In the genomic region with DNA sequence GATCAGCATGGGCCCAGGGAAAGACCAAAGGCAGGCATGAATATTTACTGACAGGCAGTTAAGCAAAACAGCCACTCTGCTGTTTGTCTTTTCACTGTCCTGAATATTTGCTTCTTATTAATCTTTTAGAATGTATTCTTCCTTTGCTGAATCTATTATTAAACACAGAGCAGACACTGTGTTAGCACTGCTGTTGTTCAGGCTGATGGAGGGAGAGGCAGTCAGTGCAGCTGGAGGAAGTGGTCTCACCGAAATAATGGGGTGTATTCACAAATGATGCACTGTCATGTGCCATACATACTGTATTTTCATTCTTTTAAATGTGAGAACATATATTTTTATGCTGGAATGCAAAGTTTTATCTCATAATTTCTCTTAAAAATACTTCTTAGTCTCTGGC, we compare ENCODE assay signal across 24 mouse cellular contexts.
"Had no signal": no experiment of that assay in that cellular context is flagged by ENCODE, and none has a peak within 500 bp of the region (broad histone marks: within the 10 kb centered on the region; RNA-seq: fewer than 3 reads in every experiment).

No protein-coding gene starts in this region.

- H3K4me1 ChIP-seq: heart, embryonic 13.5 days; heart, embryonic 15.5 days; hindbrain, embryonic 13.5 days; hindbrain, embryonic 15.5 days; limb, embryonic 13.5 days; limb, embryonic 15.5 days had no signal

- H3K36me3 ChIP-seq: heart, embryonic 13.5 days; heart, embryonic 15.5 days; hindbrain, embryonic 13.5 days; hindbrain, embryonic 15.5 days; limb, embryonic 13.5 days; limb, embryonic 15.5 days had no signal

- H3K9ac ChIP-seq: forebrain, postnatal 0 days; heart, embryonic 13.5 days; heart, embryonic 15.5 days; hindbrain, embryonic 13.5 days; hindbrain, embryonic 15.5 days; limb, embryonic 13.5 days; limb, embryonic 15.5 days had no signal

- H3K27me3 ChIP-seq: heart, embryonic 13.5 days; heart, embryonic 15.5 days; hindbrain, embryonic 13.5 days; hindbrain, embryonic 15.5 days; limb, embryonic 13.5 days; limb, embryonic 15.5 days had no signal

- H3K9me3 ChIP-seq: heart, embryonic 13.5 days; heart, embryonic 15.5 days; hindbrain, embryonic 13.5 days; hindbrain, embryonic 15.5 days; limb, embryonic 13.5 days; limb, embryonic 15.5 days had no signal

- ATAC-seq: forebrain, postnatal 0 days; hindbrain, postnatal 0 days; intestine, embryonic 16.5 days had no signal

- H3K4me3 ChIP-seq: heart, adult 2 months; heart, embryonic 13.5 days; heart, embryonic 15.5 days; hindbrain, embryonic 13.5 days; hindbrain, embryonic 15.5 days; layer of hippocampus, adult 2 months; limb, embryonic 13.5 days; limb, embryonic 15.5 days had no signal

- H3K27ac ChIP-seq: heart, adult 2 months; heart, embryonic 13.5 days; heart, embryonic 15.5 days; hindbrain, embryonic 13.5 days; hindbrain, embryonic 15.5 days; hindbrain, postnatal 0 days; layer of hippocampus, adult 2 months; limb, embryonic 13.5 days; limb, embryonic 15.5 days had no signal

- H3K4me2 ChIP-seq: heart, embryonic 11.5 days; heart, embryonic 13.5 days; heart, embryonic 15.5 days; hindbrain, embryonic 13.5 days; hindbrain, embryonic 15.5 days; limb, embryonic 13.5 days; limb, embryonic 15.5 days had no signal

- DNase-seq: forebrain, postnatal 0 days; gastrocnemius, postnatal 14 days; gastrocnemius, postnatal 36 days; heart, adult 11 months; heart, adult 2 months; heart, postnatal 14 days; heart, postnatal 36 days; kidney, adult 11 months; kidney, adult 2 months; kidney, adult 9 months; kidney, postnatal 10 days; kidney, postnatal 25 days; kidney, postnatal 4 days; left cerebral cortex, postnatal 4 days had no signal
